Mouse (Mus musculus) embryo, embryonic 10.5 days (tissue): ENCODE results near the gene Gpbp1l1.

Experiments used
- DNase-seq: peaks from one replicate; pipeline ENCODE4 v3.0.0-alpha.2; 2015; ENCODE audit warnings: low spot score

The Gpbp1l1 gene

DNA sequence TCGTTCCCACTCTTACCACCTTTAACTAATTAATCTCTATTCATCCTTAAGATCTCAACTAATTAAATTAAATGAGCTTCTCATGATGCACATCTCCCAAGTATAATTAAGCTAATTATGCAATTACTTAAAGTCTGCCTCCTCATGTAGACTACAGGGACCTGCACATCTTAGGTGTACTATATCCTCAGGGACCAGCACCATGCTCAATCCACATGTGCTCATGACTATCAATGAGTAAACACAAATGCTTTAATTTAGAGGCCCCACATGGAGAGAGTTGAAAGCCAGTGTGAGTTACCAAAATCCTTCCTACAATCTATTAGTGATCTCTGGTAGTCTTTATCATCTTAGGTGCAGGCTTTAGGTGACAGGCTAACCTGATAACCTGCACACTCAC is 77.7 kb downstream of the Gpbp1l1 start:
- DNase-seq, result no peak

DNA sequence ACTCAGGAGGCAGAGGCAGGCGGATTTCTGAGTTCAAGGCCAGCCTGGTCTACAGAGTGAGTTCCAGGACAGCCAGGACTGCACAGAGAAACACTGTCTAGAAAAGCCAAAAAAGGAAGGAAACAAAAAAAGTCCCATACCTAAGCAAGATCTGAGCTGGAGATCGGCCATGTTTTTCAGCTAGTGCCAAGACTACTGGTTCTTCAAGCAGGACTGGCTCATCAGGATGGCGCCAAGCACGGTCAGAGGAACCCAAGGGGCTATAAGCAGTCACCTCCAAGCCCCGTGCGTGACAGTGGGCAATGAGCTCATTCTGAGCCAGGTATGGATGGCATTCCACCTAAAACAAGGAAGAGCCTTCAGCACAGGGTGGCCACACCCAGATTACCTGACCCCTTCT is 81.4 kb downstream of the Gpbp1l1 start:
- no peak for DNase-seq

DNA sequence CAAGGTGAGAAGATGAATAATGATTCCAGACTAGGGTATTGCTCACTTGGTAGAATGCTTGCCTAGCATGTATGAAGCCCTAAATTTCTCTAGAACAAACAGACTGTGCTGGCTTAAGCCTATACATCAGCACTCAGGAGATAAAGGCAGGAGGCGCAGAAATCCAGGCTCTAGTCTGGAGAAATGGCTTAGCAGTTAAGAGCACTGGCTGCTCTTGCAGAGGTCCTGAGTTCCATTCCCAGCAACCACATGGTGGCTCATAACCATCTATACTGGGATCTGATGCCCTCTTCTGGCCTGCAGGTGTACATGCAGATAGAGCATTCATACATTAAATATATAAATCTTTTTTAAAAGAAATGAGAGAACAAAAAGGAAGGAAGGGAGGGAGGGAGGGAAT is 84.6 kb downstream of the Gpbp1l1 start:
- DNase-seq, result no peak
